Mouse (Mus musculus): ENCODE data around the gene Psmg4. TPM values are rescaled to one million over a fixed set of nuclear protein-coding genes. Genes with fewer than 3 reads are reported as not detected.

Psmg4 gene
- 10 to 100 TPM; 23.6 to 29.0 TPM for total RNA-seq (2021)
- long read RNA-seq, experiment 1, transcript Psmg4-201 (2 exons, 474 nt): major isoform, 6 of 13 reads
- long read RNA-seq, experiment 1, transcript Psmg4-202 (3 exons, 555 nt): major isoform, 6 of 13 reads
- long read RNA-seq, experiment 1, partial matches to known transcripts: 0 of 13 reads
- long read RNA-seq, experiment 1, other reads (novel, unspliced or antisense): 1 of 13 reads
- long read RNA-seq, experiment 2, transcript Psmg4-202 (3 exons, 555 nt): major isoform, 8 of 12 reads
- long read RNA-seq, experiment 2, partial matches to known transcripts: 0 of 12 reads
- long read RNA-seq, experiment 2, other reads (novel, unspliced or antisense): 1 of 12 reads

DNA sequence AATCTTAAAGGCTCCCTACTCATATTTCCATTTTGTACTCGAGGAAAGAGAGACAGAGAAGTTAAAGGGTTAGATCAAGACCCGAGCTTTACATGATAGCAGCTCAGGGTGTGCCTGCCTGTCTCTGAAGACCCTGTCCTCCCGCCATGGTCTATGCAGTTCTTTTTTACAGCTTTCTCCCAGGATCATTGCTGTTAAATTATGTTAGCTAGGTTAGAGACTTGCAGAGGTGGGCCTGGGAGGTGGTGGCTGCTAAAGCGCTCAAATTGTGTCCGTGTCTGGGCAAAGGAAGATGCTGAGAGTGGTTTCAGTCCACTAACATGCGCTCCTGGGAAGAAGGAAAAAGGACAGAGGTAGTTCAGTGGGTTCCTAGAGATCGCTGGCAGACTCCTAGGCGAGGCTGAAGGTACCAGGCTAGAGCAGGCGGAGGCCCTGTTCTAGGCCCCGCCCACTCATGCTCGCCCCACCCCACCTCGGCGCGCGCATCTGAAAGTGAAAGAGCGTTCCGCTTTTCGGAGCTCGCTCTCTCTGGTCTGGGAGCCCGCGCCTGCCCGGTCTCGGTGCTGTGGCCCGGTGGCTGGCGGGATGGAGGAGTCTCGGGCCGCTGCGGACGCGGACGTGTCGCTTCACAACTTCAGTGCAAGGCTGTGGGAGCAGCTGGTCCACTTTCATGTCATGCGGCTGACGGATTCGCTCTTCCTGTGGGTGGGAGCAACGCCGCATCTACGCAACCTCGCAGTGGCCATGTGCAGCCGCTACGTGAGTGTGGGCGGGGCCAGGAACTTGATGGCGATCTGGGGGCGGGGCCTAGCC is at the start of gene Psmg4:
Gene Psmg4 (plus strand): TSS at position 474 of the 813 bp plus-strand sequence.
- intact Hi-C loops (cut with DNase I): no loop called here
- DNase-seq (ENCODE audit: low spot score in 2 of 2): peak; percentile 91 to 95

GRCm38 (mm10) chr13:34113086-34113485 is 49.7 kb upstream of the Psmg4 start:
- no peak for DNase-seq (ENCODE audit: low spot score in 2 of 2)
- intact Hi-C loops (cut with DNase I): no loop called here

DNA sequence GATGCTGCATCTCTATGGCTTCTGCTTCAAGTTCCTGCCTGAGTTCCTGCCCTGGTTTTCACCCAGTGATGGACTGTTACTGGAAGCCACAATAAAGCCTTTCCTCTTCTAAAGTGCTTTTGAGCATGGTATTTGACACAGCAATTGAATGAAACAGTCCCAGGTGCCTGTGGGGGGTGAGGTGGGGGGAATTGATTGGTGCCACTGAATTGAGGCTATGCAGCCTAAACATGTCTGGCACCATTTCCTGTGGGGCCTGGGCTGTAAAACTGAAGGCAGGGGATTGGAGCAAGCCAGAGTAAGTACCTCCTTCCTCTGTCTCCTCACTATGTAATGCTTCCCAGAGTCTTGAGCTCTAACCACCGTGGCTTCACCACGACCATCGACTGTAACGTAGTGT is 48.1 kb upstream of the Psmg4 start:
- DNase-seq (ENCODE audit: low spot score in 2 of 2): no peak

DNA sequence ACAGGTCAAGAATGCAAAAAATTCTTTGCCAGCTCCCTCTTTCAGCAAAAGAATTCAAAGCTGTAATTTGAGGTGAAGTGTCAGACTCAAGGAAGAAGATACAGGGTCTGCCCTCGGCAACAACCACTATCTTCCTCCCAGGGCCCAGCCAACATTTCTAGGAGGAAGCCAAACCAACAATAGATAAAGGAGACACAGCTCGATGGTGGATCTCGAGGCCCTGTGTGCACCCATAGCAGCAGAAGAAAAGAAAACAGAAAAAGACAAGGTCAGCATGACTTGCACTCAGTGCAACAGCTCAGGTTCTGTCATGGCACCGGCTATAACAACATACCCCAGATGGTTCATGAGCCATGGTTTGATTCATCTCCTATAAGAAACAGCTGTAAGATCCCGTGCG is 46.3 kb upstream of the Psmg4 start:
- no peak for DNase-seq (ENCODE audit: low spot score in 2 of 2)
- intact Hi-C loops (cut with DNase I): no loop called here

More for the DNA sequence above, 48.1 kb upstream of the Psmg4 start:
- intact Hi-C loops (cut with DNase I): no loop called here

DNA sequence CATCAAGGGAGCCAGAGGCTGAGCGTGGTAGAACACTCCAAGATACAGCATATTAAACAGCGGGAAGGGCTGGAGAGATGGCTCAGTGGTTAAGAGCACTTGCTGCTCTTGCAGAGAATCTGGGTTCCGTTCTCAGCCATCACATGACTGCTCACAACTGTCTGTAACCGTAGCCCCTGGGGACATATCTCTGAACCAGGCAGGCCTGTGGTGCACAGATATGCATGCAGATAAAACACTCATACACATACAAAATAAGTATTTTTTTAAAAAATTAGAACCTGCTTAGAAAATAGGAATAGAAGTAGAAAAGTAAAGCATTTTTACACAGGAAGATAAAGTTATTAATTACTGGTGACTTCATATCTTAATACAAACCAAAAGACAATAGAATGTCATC is 43.9 kb upstream of the Psmg4 start:
- no peak for DNase-seq (ENCODE audit: low spot score in 2 of 2)
- intact Hi-C loops (cut with DNase I): no loop called here

DNA sequence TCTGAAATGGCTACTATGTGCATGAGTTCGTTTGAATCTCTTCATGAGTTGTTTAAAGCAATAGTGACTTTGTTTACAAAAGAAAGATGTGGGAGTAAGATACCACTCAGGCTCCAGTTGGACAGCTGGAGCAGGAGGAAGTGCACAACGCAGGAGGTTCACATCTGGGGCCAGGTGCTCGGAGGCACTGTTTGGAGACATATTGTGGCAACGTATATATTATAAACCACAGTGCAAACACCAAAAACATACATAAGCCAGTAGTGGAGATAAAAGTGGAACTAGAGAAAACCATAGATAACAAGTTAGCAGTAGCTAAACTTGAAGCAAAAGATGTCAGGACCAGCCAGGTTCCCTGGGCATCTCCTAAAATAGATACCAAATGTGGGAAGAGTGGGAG is 43.4 kb upstream of the Psmg4 start:
- intact Hi-C loops (cut with DNase I): no loop called here
- no peak for DNase-seq (ENCODE audit: low spot score in 2 of 2)

GRCm38 (mm10) chr13:34120536-34120935 is 42.2 kb upstream of the Psmg4 start:
- intact Hi-C loops (cut with DNase I): no loop called here

DNA sequence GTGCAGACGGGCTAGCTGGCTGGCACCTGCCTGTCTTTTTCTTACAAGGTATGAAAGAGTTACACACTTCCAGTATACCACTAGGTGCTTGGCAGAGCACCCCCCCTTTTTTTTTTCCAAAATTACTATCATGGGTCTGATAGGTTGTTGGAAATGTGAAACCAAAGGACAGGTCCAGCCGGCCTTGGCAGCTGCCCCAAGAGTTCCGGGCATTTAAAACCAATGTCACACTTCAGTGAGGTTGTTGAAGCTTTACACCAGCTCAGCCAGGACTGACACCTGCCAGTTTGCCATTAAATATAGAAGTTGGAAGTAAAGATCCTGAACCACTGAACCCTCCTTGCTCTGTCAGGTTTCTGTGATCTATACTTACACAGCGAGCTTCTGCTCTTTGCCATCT is 37.1 kb upstream of the Psmg4 start:
- no peak for DNase-seq (ENCODE audit: low spot score in 2 of 2)
- intact Hi-C loops (cut with DNase I): no loop called here

More at GRCm38 (mm10) chr13:34120536-34120935, 42.2 kb upstream of the Psmg4 start:
- no peak for DNase-seq (ENCODE audit: low spot score in 2 of 2)

DNA sequence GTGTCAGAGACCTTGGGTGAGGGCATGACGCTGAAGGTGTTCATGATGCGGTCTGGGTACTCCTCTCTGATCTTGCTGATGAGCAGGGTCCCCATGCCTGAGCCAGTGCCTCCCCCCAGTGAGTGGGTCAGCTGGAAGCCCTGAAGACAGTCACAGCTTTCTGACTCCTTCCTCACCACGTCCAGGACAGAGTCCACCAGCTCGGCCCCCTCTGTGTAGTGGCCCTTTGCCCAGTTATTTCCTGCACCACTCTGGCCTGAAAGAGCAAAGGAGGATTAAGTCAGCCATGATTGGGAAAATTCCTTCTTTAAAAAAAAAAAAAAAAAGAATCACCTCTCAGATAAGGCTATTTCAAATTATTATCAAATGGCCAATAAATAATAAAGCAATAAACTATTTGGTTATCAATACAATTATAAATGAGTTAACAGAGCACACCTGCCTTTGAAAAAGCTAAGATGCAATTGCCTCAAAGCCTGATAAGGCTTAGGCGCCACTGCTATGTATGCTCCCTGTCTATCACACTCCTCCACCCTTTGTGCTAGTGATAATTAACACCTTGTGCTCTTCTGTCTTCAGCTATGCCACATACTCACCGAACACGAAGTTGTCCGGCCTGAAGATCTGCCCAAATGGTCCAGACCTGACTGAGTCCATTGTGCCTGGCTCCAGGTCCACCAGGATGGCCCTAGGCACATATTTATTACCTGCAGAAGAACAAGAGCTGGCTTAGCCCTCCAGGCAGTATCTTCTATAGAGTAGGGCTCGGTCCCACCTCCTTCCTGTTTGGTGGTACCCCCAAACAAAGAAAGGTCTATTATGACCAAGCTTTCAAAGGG is 34.3 kb upstream of the Psmg4 start:
- no peak for DNase-seq (ENCODE audit: low spot score in 2 of 2)
- intact Hi-C loops (cut with DNase I): loop anchor here (2.0 kb wide), 1 partner anchor 50 kb away; the partner anchor contains the start of gene Tubb2a

- peak; percentile 73 to 88 for DNase-seq (ENCODE audit: low spot score in 2 of 2)
- intact Hi-C loops (cut with DNase I): loop anchor here (2.0 to 5.0 kb wide), 2 partner anchors 32 to 51 kb away; partner anchors contain the start of gene Tubb2a
Observed at GRCm38 (mm10) chr13:34129485-34130225, 33.1 kb upstream of the Psmg4 start.

DNA sequence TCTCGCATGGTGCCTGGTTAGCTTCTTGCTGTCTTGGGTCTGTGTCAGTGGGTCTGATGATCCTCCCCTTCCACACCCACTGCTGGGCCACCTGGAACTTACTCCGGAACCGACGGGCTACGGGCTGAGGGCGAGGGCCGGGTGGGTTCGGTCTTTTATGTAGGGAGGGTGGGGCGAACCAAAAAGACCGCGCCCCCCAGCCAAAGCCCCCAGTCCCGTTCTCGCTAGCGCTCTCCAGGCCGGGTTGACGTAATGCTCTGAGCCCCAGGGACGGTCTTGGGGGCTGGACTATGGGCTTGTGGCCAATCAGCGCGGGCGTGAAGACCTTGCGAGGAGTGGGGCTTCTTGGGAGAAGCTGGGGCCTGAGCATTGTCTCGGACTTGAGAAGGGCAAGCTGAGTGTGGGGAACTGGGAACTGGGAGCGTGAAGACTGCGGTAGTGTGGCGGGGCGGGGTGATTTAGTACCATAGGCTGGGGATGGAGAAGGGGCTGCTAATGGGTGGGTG is 32.5 kb upstream of the Psmg4 start, which contains the start of gene Tubb2b:
Gene Tubb2b (minus strand): TSS at position 241 of the 506 bp plus-strand sequence.
- peak; percentile 82 to 83 for DNase-seq (ENCODE audit: low spot score in 2 of 2)
- intact Hi-C loops (cut with DNase I): loop anchor here (5.0 kb wide), 1 partner anchor 33 kb away; no protein-coding TSS in a partner anchor

- intact Hi-C loops (cut with DNase I): loop anchor here (5.0 kb wide), 1 partner anchor 34 kb away; no protein-coding TSS in a partner anchor
- peak in 1 of 2 experiments; percentile 45 for DNase-seq (ENCODE audit: low spot score in 2 of 2)
Observed at GRCm38 (mm10) chr13:34131011-34131707, 31.6 kb upstream of the Psmg4 start.

DNA sequence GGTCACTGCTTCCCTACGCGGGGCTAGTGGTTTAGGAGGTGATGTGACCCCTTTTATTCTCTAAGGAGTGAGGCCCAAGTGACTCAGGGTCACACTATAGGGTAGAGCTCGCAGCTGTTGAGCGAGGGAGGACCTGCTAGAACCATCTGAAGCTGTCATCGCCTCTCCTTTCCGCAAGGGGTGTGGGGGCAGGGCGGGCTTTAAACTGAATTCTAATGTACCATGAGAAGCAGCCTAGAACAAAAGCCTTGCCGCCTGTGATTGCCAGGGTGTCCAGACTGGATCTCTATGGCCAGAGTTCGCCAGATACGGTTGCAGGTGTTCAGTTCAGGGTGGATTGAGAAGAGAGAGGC is 31.1 kb upstream of the Psmg4 start:
- peak; percentile 62 to 85 for DNase-seq (ENCODE audit: low spot score in 2 of 2)
- intact Hi-C loops (cut with DNase I): loop anchor here (5.0 kb wide), 1 partner anchor 34 kb away; no protein-coding TSS in a partner anchor

DNA sequence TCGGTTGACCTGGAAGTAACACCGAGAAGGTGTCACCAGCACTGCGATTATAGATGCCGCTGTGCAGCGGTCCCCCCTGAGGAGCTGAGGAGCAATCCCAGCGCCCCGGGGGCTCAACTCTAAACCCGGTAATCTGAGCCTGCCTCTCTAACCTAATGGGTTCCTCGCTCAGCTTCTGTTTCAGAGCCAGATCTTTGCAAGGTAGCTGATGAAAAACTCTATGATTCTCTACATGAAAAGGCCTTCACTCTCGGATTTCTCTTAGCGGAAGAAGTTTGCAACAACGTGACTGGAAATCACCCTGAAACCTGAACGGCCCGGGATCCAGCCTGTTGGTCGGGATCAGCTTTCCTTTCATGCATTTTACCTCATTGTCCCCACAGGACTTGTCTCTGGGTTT is 30.5 kb upstream of the Psmg4 start:
- intact Hi-C loops (cut with DNase I): loop anchor here (5.0 kb wide), 1 partner anchor 35 kb away; no protein-coding TSS in a partner anchor
- DNase-seq (ENCODE audit: low spot score in 2 of 2): no peak

- no peak for DNase-seq (ENCODE audit: low spot score in 2 of 2)
- intact Hi-C loops (cut with DNase I): loop anchor here (5.0 kb wide), 1 partner anchor 36 kb away; no protein-coding TSS in a partner anchor
Observed at GRCm38 (mm10) chr13:34132875-34133274, 29.9 kb upstream of the Psmg4 start.

DNA sequence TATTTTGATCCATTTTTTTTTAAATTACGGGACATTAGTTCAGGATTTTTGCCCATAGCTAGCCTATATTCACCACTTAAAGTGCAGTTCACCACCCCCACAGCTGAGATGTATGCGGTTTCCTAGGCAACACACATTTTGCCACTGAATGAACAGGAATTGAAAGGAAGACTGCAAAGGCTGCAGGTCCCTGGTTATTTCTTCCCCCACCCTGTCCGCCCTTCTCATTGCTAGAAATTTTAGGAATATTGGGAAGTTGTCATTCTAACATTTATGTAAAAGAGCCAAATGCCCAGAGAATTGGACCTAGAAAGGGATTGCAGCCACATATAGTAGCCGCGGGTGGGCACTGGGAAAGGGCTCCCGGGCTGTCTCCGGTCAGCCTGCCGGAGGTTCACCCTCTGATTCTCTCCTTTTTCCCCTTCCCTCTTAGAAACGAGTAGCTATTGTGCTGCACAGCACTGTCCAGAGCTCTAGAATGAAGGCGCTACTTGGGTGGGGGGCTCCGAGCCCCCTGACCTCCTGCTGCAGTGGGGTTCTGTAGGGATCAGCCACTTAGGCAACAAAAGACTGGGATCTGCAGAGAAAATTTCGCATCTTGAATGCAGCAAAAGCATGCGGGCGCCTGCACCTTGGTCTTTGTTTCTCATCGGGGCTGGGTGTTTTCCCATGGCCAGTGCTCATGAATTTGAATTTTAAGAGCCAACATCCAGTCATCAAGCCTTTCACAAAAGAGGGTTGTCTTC is 29.3 kb upstream of the Psmg4 start:
- peak in 1 of 2 experiments; percentile 40 for DNase-seq (ENCODE audit: low spot score in 2 of 2)
- intact Hi-C loops (cut with DNase I): loop anchor here (5.0 kb wide), 1 partner anchor 36 kb away; no protein-coding TSS in a partner anchor

DNA sequence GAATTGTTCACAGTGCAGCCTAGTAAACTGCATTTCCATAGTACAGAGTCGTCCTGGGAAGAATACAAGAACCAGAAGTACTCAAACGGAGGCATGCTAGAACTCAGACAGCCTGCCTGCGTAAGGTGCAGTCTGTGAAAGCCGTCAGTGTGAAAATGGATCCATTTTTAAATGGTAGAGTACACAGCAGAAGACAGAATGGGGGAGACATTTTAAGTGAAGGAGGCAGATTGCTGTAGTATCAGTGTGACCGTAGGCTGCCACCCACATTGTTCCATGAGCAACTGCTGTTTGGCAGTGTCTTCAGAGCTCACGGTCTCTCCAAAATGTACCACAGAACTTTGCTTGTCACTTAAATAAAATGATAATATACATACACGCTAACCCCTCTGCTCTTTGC is 28.5 kb upstream of the Psmg4 start:
- DNase-seq (ENCODE audit: low spot score in 2 of 2): peak; percentile 66 to 84
- intact Hi-C loops (cut with DNase I): loop anchor here (5.0 kb wide), 1 partner anchor 37 kb away; no protein-coding TSS in a partner anchor

Data from left cerebral cortex, postnatal 14 days (tissue).